Mouse (Mus musculus) gastrocnemius, postnatal 10 days (tissue): ENCODE data around the gene Olfr1434. TPM values are rescaled to one million over a fixed set of nuclear protein-coding genes. Genes with fewer than 3 reads are reported as not detected.
"Not testable (repeated sequence)": the region's sequence is repeated elsewhere in the genome, so short reads cannot be mapped to it uniquely, and the experiment has no call there.

Experiments used
- DNase-seq: peaks from one replicate; pipeline ENCODE4 v3.0.0; 2021; ENCODE audit warnings: mixed read lengths
- long read RNA-seq, 2 experiments: library from polyadenylated mRNA; stranded (forward); transcript quantifications; one replicate each; pipeline ENCODE4 v2.0.0; 2021
- total RNA-seq, 2 experiments: library from RNA; stranded (reverse); gene quantifications; 2 replicates each; pipeline ENCODE4 v1.2.3; 2021

The Olfr1434 gene
- not detected for total RNA-seq
- long read RNA-seq, experiment 1: 0 reads
- long read RNA-seq, experiment 2: 0 reads

DNA sequence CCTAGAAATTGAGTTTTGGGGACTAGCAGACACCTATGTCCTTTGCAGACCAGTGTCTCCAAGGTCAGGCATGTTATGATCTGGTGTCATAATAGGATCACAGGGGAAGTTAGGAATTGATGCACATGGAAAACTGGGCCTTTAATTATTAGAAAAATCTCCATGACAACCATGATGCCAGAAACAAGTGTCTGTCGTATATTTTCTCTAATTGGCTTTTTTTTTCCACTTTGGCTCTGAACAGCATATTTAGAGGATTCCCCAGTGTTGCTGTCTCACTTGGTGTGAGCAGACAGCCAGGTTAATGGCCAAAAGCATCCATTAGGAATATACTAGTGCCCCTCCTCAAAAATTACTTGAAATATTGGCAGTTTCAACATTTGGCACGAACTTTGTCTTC, at the start of gene Olfr1434:
Olfr1434 (plus strand) TSS at position 301 of the 400 bp plus-strand sequence.
- no peak for DNase-seq

DNA sequence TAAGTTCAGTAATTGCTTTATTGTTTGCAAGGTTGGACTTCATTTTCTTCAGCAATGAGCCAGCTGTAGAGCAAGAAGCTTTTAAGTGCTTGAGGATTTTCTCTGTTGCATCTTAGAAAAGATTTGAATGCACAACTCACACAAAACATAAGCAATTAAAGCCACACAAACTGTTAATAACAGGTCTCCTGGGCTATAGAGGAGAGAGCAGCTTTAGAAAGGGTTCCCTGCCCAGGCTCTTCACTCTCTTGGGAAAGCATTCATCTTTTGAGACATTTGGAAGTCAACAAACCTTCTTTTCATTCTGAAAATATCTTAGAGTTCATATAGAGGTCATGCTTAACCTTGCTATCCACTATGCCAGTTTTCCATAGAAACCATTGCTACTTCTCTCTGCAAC, 47.2 kb upstream of the Olfr1434 start, which contains the start of gene Olfr1432:
Olfr1432 (minus strand) TSS at position 101 of the 400 bp plus-strand sequence.
- DNase-seq: not testable (repeated sequence)

DNA sequence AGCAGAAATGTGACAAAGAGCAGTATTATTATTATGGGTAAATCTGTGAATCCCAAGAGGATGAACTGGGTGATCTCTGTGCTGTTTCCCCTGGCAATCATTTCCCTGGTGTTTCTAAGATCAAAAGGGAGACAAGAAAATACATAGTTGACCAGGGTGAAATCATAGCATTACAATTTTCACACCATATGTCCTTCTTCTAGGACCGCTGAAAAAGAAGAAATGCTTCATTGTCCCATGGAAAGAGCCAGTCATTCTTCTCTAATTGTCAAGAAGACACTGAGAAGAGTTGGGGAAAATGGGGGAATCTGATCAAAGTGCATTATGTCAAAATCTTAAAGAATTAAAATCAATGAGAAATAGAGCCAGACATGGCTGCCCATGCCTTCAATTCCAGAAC, 38.1 kb upstream of the Olfr1434 start, which contains the start of gene Olfr262:
Olfr262 (minus strand) TSS at position 101 of the 400 bp plus-strand sequence.
- no peak for DNase-seq

DNA sequence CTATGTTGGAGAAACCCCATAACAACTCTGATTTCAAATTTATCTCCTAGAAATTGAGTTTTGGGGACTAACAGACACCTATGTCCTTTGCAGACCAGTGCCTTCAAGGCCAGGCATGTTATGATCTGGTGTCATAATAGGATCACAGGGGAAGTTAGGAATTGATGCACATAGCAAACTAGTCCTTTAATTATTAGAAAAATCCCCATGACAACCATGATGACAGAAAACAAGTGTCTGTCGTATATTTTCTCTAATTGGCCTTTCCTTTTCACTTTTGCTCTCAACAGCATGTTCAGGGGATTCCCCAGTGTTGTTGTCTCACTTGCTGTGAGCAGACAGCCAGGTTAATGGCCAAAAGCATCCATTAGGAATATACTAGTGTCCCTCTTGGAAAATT, 18.9 kb upstream of the Olfr1434 start, which contains the start of gene Olfr235:
Olfr235 (plus strand) TSS at position 301 of the 400 bp plus-strand sequence.
- DNase-seq: no peak

DNA sequence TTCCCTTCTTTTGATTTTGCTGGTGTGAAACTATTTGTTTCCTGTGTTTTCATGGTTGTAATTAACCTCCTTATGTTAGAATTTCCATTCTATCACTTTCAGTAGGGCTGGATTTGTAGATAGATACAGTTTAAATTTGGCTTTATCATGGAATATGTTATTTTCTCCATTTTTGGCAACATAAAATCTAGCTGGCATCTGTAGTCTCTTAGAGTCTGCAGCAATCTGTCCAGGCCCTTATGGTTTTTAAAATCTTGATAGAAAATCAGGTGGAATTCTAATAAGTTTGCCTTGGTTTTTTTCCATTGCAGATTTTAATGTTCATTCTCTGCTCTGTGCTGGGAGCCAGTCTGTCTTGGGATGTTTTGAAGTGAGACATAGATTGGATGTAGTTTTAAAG, 13.3 kb downstream of the Olfr1434 start:
- no peak for DNase-seq

DNA sequence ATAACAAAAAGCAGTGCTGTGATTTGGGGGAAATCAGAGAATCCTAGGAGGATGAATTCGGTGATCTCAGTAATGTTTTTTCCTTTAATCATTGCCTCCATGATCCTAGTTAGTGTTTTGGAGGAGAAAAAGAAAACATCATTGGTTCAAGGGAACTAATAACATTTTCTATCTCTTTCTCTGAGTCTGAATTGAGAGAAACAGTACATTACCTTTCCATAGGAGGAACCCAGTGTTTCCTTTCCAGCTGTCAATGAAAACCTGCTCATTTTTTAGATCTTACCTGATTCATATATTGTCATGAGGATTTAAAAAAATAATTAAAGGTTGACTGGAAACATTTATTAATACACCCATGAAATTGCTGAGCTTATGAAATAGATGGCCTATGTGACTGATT, 19.4 kb downstream of the Olfr1434 start, which contains the start of gene Olfr1436:
Olfr1436 (minus strand) TSS at position 101 of the 400 bp plus-strand sequence.
- DNase-seq: not testable (repeated sequence)

DNA sequence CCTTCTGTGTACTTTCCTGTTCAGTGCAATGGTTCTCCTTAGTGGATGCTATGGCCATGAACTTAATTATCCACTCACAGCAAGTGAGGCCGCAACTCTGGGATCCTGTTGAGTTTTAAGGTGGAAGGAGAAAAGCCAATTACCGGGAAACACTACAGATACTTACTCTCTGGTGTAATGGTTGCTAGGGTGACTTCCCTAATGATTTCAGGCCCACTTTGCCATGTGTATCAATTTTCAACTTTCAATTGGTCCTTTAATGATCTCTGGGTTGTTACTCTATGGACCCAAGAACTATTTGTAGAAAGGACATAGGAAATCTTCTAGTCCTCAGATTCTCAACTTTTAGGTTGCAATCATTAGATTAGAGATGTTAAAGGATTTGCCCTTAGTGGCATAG, 45.3 kb downstream of the Olfr1434 start, which contains the start of gene Olfr1437:
Olfr1437 (minus strand) TSS at position 101 of the 400 bp plus-strand sequence.
- no peak for DNase-seq

Other genes starting within 250 kb of the Olfr1434 start
- gene Olfr1423, start 238.5 kb upstream of the Olfr1434 start, total RNA-seq: not detected
- gene Olfr1424, start 217.2 kb upstream of the Olfr1434 start, total RNA-seq: not detected
- not detected for gene Olfr1425, start 202.1 kb upstream of the Olfr1434 start, total RNA-seq
- not detected for gene Olfr1426, start 187.8 kb upstream of the Olfr1434 start, total RNA-seq
- gene Olfr1427, start 176.5 kb upstream of the Olfr1434 start, total RNA-seq: not detected
- gene Olfr1428, start 164.0 kb upstream of the Olfr1434 start, total RNA-seq: not detected
- not detected for gene Olfr76, start 156.7 kb upstream of the Olfr1434 start, total RNA-seq
- not detected for gene Olfr1555-ps1, start 109.7 kb upstream of the Olfr1434 start, total RNA-seq
- gene Olfr1431, start 79.2 kb upstream of the Olfr1434 start, total RNA-seq: not detected
- not detected for gene Olfr1432, start 47.3 kb upstream of the Olfr1434 start, total RNA-seq
- not detected for gene Olfr262, start 38.2 kb upstream of the Olfr1434 start, total RNA-seq
- gene Olfr235, start 18.8 kb upstream of the Olfr1434 start, total RNA-seq: not detected
- not detected for gene Olfr1436, start 19.3 kb downstream of the Olfr1434 start, total RNA-seq
- gene Olfr1437, start 45.2 kb downstream of the Olfr1434 start, total RNA-seq: not detected
- gene Olfr1438-ps1, start 56.1 kb downstream of the Olfr1434 start, total RNA-seq: not detected
- not detected for gene Olfr1440, start 107.4 kb downstream of the Olfr1434 start, total RNA-seq
- not detected for gene Olfr1441, start 137.6 kb downstream of the Olfr1434 start, total RNA-seq
- gene Pfpl, start 148.1 kb downstream of the Olfr1434 start, total RNA-seq: not detected
- 1 to 10 TPM; 2.0 to 4.1 TPM for gene Mpeg1, start 180.9 kb downstream of the Olfr1434 start, total RNA-seq
- gene Dtx4, start 221.6 kb downstream of the Olfr1434 start, total RNA-seq: 10 to 100 TPM; 20.3 to 23.2 TPM